Mouse (Mus musculus) spleen, embryonic (tissue): Measurements from ENCODE around the gene Zfp961.
"Not testable (repeated sequence)": the region's sequence is repeated elsewhere in the genome, so short reads cannot be mapped to it uniquely, and the experiment has no call there.

Source experiments
- CTCF ChIA-PET: fragments of 350-600 bp; sonication (Branson Sonifier 250); formaldehyde crosslinking; loops from one replicate; lab custom pipeline; 2022; lab: Charles Lee

Gene Zfp961

GRCm38 (mm10) chr8:71950482-71951221 is at the start of gene Zfp961:
TSS of gene Zfp961 (plus strand) at chr8:71951038.
- CTCF ChIA-PET, result interaction anchor here (0.7 to 0.8 kb wide), 2 partner anchors 119 to 752 kb away, joined by 3 read pairs; no protein-coding TSS in a partner anchor

DNA sequence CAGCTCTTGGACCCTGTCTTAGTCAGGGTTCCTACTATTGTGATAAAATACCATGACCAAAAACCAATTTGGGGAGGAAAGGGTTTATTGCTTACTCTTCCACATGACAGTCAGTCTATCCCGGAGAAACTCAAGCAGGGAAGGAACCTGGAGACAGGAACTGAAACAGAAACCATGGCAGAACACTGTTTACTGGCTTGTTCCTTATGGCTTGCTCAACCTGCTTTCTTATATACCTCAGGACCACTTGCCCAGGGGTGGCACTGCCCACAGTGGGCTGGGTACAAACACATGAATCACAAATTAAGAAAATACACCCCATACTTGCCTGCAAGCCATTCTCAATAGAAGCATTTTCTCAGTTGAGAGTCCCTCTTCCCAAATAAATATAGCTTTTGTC is 47.8 kb upstream of the Zfp961 start:
- CTCF ChIA-PET, result not testable (repeated sequence)

- CTCF ChIA-PET, result no interaction called here
Measured at GRCm38 (mm10) chr8:71906809-71907208, 44.0 kb upstream of the Zfp961 start.

DNA sequence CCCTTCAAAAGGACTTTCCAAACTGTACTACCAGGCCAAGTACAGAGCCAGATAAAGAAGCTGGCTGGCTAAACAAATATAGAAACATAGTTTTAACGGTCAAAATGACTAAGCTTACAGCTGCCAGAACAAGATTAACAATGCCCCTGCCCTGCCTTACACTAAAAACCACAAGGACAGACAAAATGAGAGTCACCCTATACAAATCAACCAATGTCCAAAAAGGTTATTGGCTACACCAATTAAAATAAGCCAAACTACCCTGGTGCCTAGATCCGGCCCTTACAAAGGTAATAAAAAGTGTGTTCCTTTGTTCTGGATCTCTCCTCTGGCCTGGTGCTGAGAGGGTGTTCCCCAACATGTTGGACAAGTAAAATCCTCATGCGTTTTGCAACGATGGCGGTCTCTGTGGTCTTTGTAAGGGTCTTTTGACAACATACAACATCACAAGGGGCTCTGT is 43.0 kb upstream of the Zfp961 start:
- CTCF ChIA-PET, result no interaction called here

- CTCF ChIA-PET, result interaction anchor here (0.5 to 0.7 kb wide), 2 partner anchors 14 to 22 kb away, joined by 4 to 5 read pairs; no protein-coding TSS in a partner anchor
Measured at GRCm38 (mm10) chr8:71908309-71909261, 42.3 kb upstream of the Zfp961 start, which contains the start of the genes Zfp882 and Zfp617. TSS of gene Zfp882 (plus strand) at chr8:71908608. TSS of gene Zfp617 (plus strand) at chr8:71908635.

- CTCF ChIA-PET, result no interaction called here
Measured at GRCm38 (mm10) chr8:71912286-71912685, 38.6 kb upstream of the Zfp961 start.

GRCm38 (mm10) chr8:71922567-71923401 is 28.1 kb upstream of the Zfp961 start:
- CTCF ChIA-PET, result interaction anchor here (0.6 kb wide), 1 partner anchor 14 kb away, joined by 5 read pairs; the partner anchor contains the start of genes Zfp617 and Zfp882

DNA sequence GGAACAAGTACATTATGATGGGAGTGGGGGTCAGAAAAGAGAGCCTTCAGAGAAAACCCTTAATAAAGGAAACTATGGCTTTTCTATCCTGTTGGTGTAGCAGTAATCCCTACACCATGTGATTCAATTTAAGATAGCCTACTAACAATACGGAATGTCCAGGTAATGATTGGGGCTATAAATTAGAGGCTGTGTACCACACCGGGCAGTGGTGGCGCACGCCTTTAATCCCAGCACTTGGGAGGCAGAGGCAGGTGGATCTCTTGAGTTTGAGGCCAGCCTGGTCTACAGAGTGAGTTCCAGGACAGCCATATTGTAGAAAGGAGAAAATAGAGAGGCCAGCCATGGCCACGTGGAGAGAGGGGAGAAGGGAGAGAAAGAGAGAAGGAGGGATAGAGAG is 25.0 kb upstream of the Zfp961 start:
- CTCF ChIA-PET, result no interaction called here

GRCm38 (mm10) chr8:71926551-71926950 is 24.3 kb upstream of the Zfp961 start:
- CTCF ChIA-PET, result no interaction called here

DNA sequence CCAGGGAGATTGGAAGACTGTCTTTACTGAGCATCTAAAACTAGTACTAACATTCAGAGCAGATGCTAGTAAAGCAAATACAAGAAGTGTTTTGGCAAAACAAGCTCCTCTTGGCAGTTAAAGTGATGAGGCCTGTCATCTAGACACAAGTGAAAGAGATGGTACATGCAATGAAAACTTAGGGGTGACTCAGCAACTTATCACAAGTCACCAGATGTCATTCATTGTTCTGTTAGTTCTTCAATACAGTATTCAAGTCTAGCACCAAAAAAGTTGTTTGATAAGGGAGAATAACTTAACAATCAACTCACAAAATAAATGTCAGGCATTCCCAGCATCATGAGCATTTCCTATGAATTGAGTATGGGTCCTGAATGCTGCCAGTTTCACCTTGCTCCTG is 23.1 kb upstream of the Zfp961 start:
- CTCF ChIA-PET, result no interaction called here

DNA sequence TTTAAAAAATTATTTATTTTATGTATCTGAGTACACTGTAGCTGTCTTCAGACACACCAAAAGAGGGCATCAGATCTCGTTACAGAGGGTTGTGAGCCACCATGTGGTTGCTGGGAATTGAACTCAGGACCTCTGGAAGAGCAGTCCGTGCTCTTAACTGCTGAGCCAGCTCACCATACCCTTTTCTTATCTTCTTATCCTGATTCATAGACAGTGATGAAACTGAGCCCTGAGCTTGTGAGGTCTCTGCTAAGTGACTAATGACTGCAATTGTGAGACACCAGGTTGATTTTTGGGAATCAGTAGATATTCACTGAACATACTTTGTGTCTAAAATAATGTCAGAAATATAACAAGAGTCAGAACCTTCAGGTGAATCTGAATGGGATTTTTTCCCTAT is 12.8 kb upstream of the Zfp961 start:
- CTCF ChIA-PET, result not testable (repeated sequence)

DNA sequence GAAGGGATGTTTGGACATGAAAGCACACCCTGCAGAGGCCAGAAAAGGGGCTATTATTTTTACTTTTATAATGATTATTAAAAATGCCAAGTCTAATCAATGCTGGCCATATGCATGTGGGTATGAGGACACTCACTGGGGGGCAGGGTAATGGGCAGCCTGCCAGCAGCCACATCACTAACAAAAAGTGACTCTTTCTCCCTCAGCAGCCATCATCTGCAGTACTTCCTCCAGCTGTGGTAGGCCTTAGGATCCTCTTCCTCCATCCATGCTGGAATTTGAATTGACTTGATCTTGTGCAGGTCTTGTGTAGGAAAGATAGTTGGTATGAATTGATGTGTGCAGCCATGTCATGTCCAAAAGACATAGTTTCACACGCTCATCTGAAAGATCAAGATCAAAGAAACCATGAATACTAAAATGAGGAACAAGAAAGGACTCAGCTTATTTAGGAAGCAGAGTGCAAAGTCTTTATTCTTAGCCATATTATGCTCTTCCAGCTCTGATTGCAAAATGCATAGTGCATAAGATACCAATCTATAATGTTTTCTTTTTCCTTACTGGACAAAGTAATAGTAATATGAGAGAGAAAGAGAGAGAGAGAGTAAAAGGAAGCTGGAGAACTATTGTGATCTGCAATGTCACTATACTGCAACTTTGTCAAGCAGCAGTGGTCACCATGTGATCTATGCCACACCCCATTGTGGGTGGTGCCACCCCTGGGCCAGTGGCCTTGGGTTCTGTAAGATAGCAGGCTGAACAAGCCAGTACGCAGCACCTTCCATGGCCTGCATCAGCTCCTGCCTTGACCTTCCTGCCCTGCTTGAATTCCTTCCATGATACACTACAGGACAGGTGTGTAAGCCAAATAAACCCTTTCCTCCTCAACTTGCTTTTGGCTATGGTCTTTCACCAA is 10.3 kb upstream of the Zfp961 start:
- CTCF ChIA-PET, result interaction anchor here (0.5 kb wide), 1 partner anchor 17 kb away, joined by 3 read pairs; no protein-coding TSS in a partner anchor

GRCm38 (mm10) chr8:71941776-71942175 is 9.1 kb upstream of the Zfp961 start:
- CTCF ChIA-PET, result no interaction called here

GRCm38 (mm10) chr8:71948624-71949023 is 2.2 kb upstream of the Zfp961 start:
- CTCF ChIA-PET, result no interaction called here

- CTCF ChIA-PET, result interaction anchor here (0.6 to 0.7 kb wide), 4 partner anchors 69 to 751 kb away, joined by 3 to 5 read pairs (median 3); no protein-coding TSS in a partner anchor
Measured at GRCm38 (mm10) chr8:71951436-71952161, 761 bp downstream of the Zfp961 start.

DNA sequence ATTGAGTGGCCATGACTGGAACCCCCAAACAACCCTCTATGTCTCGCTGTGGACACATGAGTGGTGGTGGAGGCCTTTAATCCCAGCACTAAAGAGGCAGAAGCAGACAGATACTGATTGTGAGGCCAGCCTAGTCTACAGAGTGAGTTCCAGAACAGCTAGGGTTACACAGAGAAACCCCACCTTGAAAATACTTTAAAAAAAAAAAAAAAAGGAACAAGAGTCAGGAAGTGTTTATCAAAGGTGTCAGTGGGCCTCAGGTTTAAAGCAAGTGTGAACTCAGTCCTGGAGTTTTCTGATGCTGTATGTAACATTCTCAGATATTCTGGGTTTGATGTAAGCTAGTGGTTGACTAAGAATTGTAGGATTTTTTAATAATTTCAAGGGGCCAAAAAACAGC is 1.7 kb downstream of the Zfp961 start:
- CTCF ChIA-PET, result interaction anchor here (0.6 kb wide), 1 partner anchor 113 kb away, joined by 5 read pairs; no protein-coding TSS in a partner anchor

DNA sequence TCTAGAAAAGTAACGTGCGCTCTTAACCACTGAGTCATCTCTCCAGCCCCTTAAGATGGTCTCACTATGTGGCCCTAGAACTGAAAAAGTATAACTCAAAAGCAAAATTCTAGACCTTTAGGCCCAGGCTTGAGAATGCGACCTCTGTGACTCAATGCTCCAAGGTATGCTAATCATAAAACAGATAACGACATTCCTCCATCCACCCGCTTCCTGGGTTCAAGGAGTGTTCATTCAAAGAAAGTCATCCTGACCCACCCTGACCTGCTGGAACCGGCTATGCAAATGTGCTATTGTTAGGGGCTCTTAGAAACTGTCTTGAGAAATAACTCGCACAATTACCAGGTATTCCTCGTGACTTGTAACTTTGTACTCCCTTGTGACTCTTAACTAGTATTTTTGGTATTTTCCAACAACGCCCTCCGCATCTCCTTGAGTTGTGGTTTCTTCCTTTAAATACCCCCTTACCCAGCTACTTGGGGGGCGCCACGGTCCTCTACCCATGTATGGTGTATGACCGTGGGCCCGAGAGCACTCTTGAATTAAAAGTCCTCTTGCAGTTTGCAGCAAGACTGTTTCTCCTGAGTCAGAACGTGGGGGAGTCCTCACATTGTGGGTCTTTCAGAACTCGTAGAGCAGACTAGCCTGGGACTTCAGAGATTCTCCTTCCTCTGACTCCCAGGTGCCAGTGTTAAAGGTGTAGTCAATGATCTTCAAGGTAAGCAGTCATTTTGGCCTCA is 2.3 kb downstream of the Zfp961 start:
- CTCF ChIA-PET, result not testable (repeated sequence)

- CTCF ChIA-PET, result interaction anchor here (0.5 kb wide), 1 partner anchor 101 kb away, joined by 3 read pairs; no protein-coding TSS in a partner anchor
Measured at GRCm38 (mm10) chr8:71954666-71955065, 3.8 kb downstream of the Zfp961 start.
